Mouse (Mus musculus) heart, embryonic 14.5 days (tissue): ENCODE measurements around the gene Stk19. TPM values are rescaled to one million over a fixed set of nuclear protein-coding genes. Genes with fewer than 3 reads are reported as not detected.

ENCODE experiments used
- ATAC-seq: fragments of 200-750 bp; cut with Nextera tagmentation; 2 replicates; pipeline ENCODE4 v1.8.0; 2017; ENCODE audit warnings: low read depth, moderate TSS enrichment; ENCODE audit not compliant: insufficient number of reproducible peaks, insufficient read depth, low FRiP score
- H3K27ac ChIP-seq, 2 experiments: fragments of 200-500 bp in 1 of 2; fragments of 300-500 bp in 1 of 2; sonication (generic) in 1 of 2; replicated peaks in 1 of 2; 2 replicates each; pipeline ENCODE4 v1.5.1; 2012 to 2014; ENCODE audit warnings: low read depth in 2 of 2, low read length in 2 of 2, control low read depth in 1 of 2, mild to moderate bottlenecking in 1 of 2, mixed read lengths in 1 of 2; ENCODE audit not compliant: control insufficient read depth in 1 of 2, insufficient read depth in 1 of 2
- H3K27me3 ChIP-seq: fragments of 300-500 bp; sonication (generic); 2 replicates; pipeline ENCODE4 v1.6.1; 2014; ENCODE audit warnings: mild to moderate bottlenecking, low read length, control low read depth; ENCODE audit not compliant: control insufficient read depth, insufficient read depth
- H3K36me3 ChIP-seq: fragments of 300-500 bp; sonication (generic); 2 replicates; pipeline ENCODE4 v1.6.1; 2014; ENCODE audit warnings: mild to moderate bottlenecking, control low read depth, low read length, mixed read lengths; ENCODE audit not compliant: control insufficient read depth, insufficient read depth
- H3K4me1 ChIP-seq, 2 experiments: fragments of 200-500 bp in 1 of 2; fragments of 300-500 bp in 1 of 2; sonication (generic) in 1 of 2; 2 replicates each; pipeline ENCODE4 v1.6.1; 2012 to 2014; ENCODE audit warnings: low read length in 2 of 2, control low read depth in 1 of 2, mixed read lengths in 1 of 2; ENCODE audit not compliant: control insufficient read depth in 2 of 2, insufficient read depth in 2 of 2
- H3K4me2 ChIP-seq: fragments of 300-500 bp; sonication (generic); 2 replicates; pipeline ENCODE4 v1.6.1; 2014; ENCODE audit warnings: mild to moderate bottlenecking, low read length
- H3K4me3 ChIP-seq, 2 experiments: fragments of 200-500 bp in 1 of 2; fragments of 300-500 bp in 1 of 2; sonication (generic) in 1 of 2; 2 replicates each; pipeline ENCODE4 v1.5.1; 2012 to 2014; ENCODE audit warnings: low read length in 2 of 2, mild to moderate bottlenecking in 2 of 2, control low read depth in 1 of 2, low read depth in 1 of 2, moderate library complexity in 1 of 2; ENCODE audit not compliant: control insufficient read depth in 1 of 2, insufficient read depth in 1 of 2
- H3K9ac ChIP-seq: fragments of 300-500 bp; sonication (generic); 2 replicates; pipeline ENCODE4 v1.6.1; 2014; ENCODE audit warnings: mild to moderate bottlenecking, low read length
- H3K9me3 ChIP-seq: fragments of 300-500 bp; sonication (generic); 2 replicates; pipeline ENCODE4 v1.6.1; 2016; ENCODE audit warnings: low read length, control low read depth; ENCODE audit not compliant: control insufficient read depth
- WGBS: fragments of 180-500 bp; shearing (Covaris S2); extraction: QIAGEN DNeasy Blood & Tissue Kit; methylation state at CpG from one replicate; pipeline ENCODE4 v1.1.7; 2014; 5-methylcytosine and 5-hydroxymethylcytosine counted together
- polyA plus RNA-seq: library from polyadenylated mRNA; unstranded; fragments of >200 nt; fragmentation: Nextera tagmentation; extraction: Ambion mirVana; gene quantifications from 2 replicates; pipeline ENCODE4 v1.2.1, GENCODE M21; 2014

Gene Stk19
- polyA plus RNA-seq, 1 experiment from 2014 or later: 18.4 TPM

DNA sequence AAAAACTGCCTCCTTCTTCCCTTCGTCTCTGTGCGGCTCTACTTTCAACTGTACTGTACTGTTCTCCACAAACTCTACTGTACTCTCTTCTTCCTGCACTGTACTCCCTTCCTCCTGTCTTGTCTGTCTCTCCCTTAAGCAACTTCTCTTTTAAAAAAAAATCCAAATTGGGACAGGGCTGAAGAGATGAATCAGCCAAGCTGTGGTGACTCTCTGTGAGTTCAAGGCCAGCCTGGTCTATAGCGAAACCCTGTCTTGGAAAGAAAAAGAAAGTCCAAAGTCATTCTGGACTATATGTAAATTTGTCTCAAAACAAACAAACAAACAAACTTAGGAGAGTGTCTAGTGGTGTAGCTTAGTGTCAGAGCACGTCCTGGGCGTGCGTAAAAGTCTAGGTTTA is 37.6 kb upstream of the Stk19 start:
- Histone ChIP-seq H3K27ac (no peak overlapping the region), H3K9me3 (no peaks in the 10 kb centered on the region), H3K27me3 (no peaks in the 10 kb centered on the region), H3K36me3 (no peaks in the 10 kb centered on the region), H3K4me2 (no peak overlapping the region), H3K4me1 (peaks cover 0 to 2% of the 10 kb centered on the region in 2 experiments; a peak in 2 of 4 replicates), H3K4me3 (no peak overlapping the region), H3K9ac (no peak overlapping the region)
- 87% methylated on average over 6 of the region's 6 CpGs for WGBS
- ATAC-seq: no peak

- H3K4me3 ChIP-seq: no peak overlapping the region
- no peak overlapping the region for H3K9ac ChIP-seq
- 56% methylated on average over 7 of the region's 7 CpGs for WGBS
- peaks cover 10% of the 10 kb centered on the region; the same call in 1 of the 2 replicates for H3K27me3 ChIP-seq
- H3K36me3 ChIP-seq: no peaks in the 10 kb centered on the region
- H3K9me3 ChIP-seq: no peaks in the 10 kb centered on the region
- H3K4me2 ChIP-seq: no peak overlapping the region
- H3K27ac ChIP-seq: no peak overlapping the region
- no peaks in the 10 kb centered on the region for H3K4me1 ChIP-seq
- ATAC-seq: no peak
Observed at GRCm38 (mm10) chr17:34865981-34866380, 29.2 kb upstream of the Stk19 start.

DNA sequence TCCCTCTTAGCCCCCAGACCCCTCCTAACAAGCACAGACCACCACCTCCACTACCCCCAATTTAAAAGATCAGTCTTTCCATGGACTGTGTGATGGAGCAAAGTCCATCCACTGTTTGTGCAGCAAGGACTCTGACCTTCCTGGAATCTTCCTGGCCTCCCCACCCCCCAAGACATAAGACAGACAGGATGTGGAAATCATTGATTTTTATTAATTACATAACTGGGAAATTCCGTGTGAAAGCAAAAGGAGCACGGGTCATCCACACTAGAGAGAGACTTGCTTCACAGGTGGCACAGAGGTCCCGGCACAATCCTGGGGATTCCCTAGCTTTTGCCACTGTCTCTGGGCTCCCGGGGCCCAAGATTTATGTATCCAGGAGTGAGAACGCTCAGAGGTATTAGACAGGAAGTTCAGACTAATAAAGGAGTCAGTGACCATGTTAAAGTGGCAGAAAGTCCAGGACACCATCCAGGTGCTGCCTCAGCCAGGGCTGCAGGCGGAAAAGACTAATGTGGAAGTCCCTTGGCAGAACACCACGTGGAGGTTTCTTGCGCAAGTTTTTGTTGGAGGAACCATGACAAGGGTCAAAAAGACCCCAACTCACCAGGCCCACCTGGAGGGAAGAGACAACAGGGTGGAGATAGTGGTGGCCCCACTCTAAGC is 25.8 kb upstream of the Stk19 start, which contains the start of gene Cfb:
TSS of gene Cfb (minus strand) at position 103 of the 666 bp plus-strand sequence.
- Histone ChIP-seq H3K9ac (no peak within 1 kb of the TSS), H3K4me1 (no peaks in the 10 kb centered on the region), H3K4me3 (no peak within 1 kb of the TSS), H3K9me3 (no peaks in the 10 kb centered on the region), H3K36me3 (peaks cover 2% of the 10 kb centered on the region), H3K27me3 (peaks cover 10% of the 10 kb centered on the region; the same call in 1 of the 2 replicates), H3K27ac (no peak within 1 kb of the TSS), H3K4me2 (no peak within 1 kb of the TSS)
- ATAC-seq: no peak
- 61% methylated on average over 8 of the region's 8 CpGs for WGBS

DNA sequence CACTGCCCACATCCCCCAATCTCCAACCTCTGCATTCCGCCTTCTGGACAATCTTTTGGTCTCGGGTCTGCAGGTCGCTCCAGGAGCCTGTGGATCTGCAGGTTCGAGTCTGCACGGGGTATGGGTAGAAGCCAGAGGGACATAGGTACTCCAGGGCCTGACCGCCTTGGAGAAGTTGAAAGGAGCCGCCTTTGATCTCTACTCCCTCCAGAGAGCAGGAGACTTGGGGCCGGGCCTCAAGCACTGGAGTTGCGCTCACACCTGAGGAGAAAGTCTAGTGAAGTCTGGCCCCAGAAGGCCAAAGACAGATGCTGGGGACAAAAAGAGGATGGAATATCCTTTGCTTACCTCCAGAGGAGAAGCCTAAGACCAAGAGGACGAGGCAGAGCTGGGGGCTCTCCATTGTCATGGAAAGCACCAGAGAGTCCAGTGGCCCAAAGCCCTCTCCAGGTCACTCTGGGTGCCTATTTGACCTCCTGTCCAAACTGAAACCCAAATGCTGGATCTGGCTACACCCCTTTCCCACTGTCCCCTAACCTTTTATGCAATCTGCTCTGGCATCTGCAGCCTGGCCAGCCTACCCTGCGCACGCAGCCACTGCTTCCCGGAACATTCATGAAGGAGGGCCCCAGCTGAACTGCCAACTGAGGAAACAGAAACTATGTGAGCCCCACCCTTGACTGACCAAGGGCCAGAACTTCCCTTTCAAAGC is 25.1 kb upstream of the Stk19 start:
- peaks cover 9% of the 10 kb centered on the region for H3K36me3 ChIP-seq
- no peaks in the 10 kb centered on the region for H3K4me1 ChIP-seq
- H3K9me3 ChIP-seq: no peaks in the 10 kb centered on the region
- ATAC-seq: no peak
- peaks cover 10% of the 10 kb centered on the region; the same call in 1 of the 2 replicates for H3K27me3 ChIP-seq
- no peak overlapping the region for H3K4me2 ChIP-seq
- no peak overlapping the region for H3K27ac ChIP-seq
- H3K4me3 ChIP-seq: no peak overlapping the region
- WGBS: 57% methylated on average over 13 of the region's 13 CpGs
- no peak overlapping the region for H3K9ac ChIP-seq

GRCm38 (mm10) chr17:34860514-34860913 is 23.8 kb upstream of the Stk19 start:
- Histone ChIP-seq H3K4me3 (no peak overlapping the region), H3K27ac (no peak overlapping the region), H3K36me3 (peaks cover 21% of the 10 kb centered on the region), H3K27me3 (peaks cover 10% of the 10 kb centered on the region; the same call in 1 of the 2 replicates), H3K4me1 (no peaks in the 10 kb centered on the region), H3K9ac (no peak overlapping the region), H3K4me2 (no peak overlapping the region), H3K9me3 (no peaks in the 10 kb centered on the region)
- ATAC-seq: no peak
- 71% methylated on average over 9 of the region's 9 CpGs for WGBS

GRCm38 (mm10) chr17:34858670-34859069 is 21.9 kb upstream of the Stk19 start:
- ATAC-seq: no peak
- Histone ChIP-seq H3K27me3 (peaks cover 10% of the 10 kb centered on the region; the same call in 1 of the 2 replicates), H3K9ac (no peak overlapping the region), H3K4me2 (no peak overlapping the region), H3K27ac (no peak overlapping the region), H3K36me3 (peaks cover 40% of the 10 kb centered on the region), H3K4me3 (no peak overlapping the region), H3K9me3 (no peaks in the 10 kb centered on the region), H3K4me1 (no peaks in the 10 kb centered on the region)
- 75% methylated on average over 4 of the region's 4 CpGs for WGBS

DNA sequence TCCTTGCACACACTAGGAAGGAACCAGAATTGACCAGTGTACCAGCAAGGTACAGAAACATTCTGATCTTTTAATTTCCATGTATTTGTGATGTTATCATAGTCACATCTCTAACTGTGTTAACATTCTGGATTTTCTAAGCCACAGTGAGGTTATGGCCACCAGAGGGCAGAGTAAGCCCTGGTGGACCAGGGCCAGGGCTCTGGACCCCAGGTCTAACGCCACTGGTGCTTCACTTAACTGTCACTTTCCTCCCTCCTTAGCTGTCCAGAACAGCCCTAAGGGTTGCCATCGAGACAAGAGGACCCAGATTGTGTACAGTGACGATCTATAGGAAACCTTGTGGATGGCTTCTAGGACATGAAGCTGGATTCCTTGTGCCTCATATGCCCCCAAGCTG is 19.1 kb upstream of the Stk19 start:
- Histone ChIP-seq H3K27me3 (no peaks in the 10 kb centered on the region), H3K4me1 (peaks cover 3 to 8% of the 10 kb centered on the region in 2 experiments), H3K4me3 (no peak overlapping the region), H3K4me2 (no peak overlapping the region), H3K9ac (no peak overlapping the region), H3K9me3 (no peaks in the 10 kb centered on the region), H3K27ac (no peak overlapping the region), H3K36me3 (peaks cover 56% of the 10 kb centered on the region)
- WGBS: 29% methylated on average over 3 of the region's 3 CpGs
- ATAC-seq: no peak
